Mouse (Mus musculus): ENCODE data around the gene Adipoq. TPM values are rescaled to one million over a fixed set of nuclear protein-coding genes. Genes with fewer than 3 reads are reported as not detected.

Gene Adipoq
- polyA plus RNA-seq, 1 experiment from 2014 or later = not detected

DNA sequence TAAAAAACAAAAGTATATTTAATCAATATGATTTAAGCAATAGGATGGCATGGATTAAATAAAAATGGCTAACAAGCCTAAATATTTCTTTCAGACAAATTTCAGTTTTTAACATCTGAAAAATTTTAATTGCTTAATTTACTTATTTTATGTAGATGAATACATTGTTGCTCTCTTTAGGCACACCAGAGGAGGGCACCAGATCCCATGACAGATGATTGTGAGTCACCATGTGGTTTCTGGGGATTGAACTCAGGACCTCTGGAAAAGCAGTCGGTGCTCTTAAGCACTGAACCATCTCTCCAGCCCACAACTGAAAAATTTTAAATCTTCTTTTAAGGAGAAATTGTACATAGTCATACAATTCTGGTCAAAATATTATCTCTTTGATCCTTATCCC, 43.3 kb downstream of the Adipoq start:
- Histone ChIP-seq H3K9me3 (replicated peaks) (no peaks in the 10 kb centered on the region), H3K9ac (no peak overlapping the region), H3K4me3 (replicated peaks) (no peak overlapping the region), H3K4me1 (no peaks in the 10 kb centered on the region), H3K36me3 (no peaks in the 10 kb centered on the region), H3K27ac (no peak overlapping the region), H3K27me3 (no peaks in the 10 kb centered on the region), H3K4me2 (no peak overlapping the region)
- ATAC-seq (replicated peaks; ENCODE audit: low FRiP score) = no peak
- 68% methylated on average over 1 of the region's 1 CpGs for WGBS

GRCm38 (mm10) chr16:23191560-23192242, 45.4 kb downstream of the Adipoq start:
- Histone ChIP-seq H3K36me3 (no peaks in the 10 kb centered on the region), H3K4me3 (replicated peaks) (no peak overlapping the region), H3K4me2 (no peak overlapping the region), H3K27me3 (no peaks in the 10 kb centered on the region), H3K27ac (no peak overlapping the region), H3K9me3 (replicated peaks) (no peaks in the 10 kb centered on the region), H3K9ac (no peak overlapping the region), H3K4me1 (no peaks in the 10 kb centered on the region)
- no peak for ATAC-seq (replicated peaks; ENCODE audit: low FRiP score)
- 64% methylated on average over 9 of the region's 9 CpGs for WGBS

DNA sequence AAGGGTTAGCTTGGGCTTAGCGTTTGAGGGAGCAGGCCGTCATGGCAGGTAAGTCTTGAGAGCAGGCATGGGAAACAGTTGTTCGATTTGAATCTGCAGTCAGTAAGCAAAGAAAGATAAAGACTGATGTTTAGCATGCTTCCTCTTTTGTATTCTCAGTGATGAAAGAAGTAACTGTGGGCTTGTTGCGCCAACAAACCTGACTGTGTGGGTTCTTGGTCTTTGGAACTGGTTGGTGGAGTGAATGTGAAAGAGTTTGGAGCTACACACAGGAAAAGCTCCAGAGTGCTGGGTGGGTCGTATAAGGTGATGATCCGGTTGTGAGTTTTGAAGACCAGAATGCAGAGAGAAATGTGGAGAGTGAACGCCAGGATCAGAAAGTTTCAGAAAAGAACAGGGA, 49.3 kb downstream of the Adipoq start:
- Histone ChIP-seq H3K27ac (no peak overlapping the region), H3K9ac (no peak overlapping the region), H3K9me3 (replicated peaks) (no peaks in the 10 kb centered on the region), H3K4me3 (replicated peaks) (no peak overlapping the region), H3K4me2 (no peak overlapping the region), H3K4me1 (no peaks in the 10 kb centered on the region), H3K27me3 (no peaks in the 10 kb centered on the region), H3K36me3 (no peaks in the 10 kb centered on the region)
- 89% methylated on average over 7 of the region's 7 CpGs for WGBS
- no peak for ATAC-seq (replicated peaks; ENCODE audit: low FRiP score)

- no peak for ATAC-seq (replicated peaks; ENCODE audit: low FRiP score)
- H3K36me3 ChIP-seq = no peaks in the 10 kb centered on the region
- H3K4me3 ChIP-seq (replicated peaks) = no peak overlapping the region
- H3K4me1 ChIP-seq = no peaks in the 10 kb centered on the region
- H3K4me2 ChIP-seq = no peak overlapping the region
- H3K9me3 ChIP-seq (replicated peaks) = no peaks in the 10 kb centered on the region
- H3K9ac ChIP-seq = no peak overlapping the region
- H3K27ac ChIP-seq = no peak overlapping the region
- H3K27me3 ChIP-seq = no peaks in the 10 kb centered on the region
These were observed 50.0 kb downstream of the Adipoq start for GRCm38 (mm10) chr16:23196296-23196695.

- no peak overlapping the region for H3K27ac ChIP-seq
- ATAC-seq (replicated peaks; ENCODE audit: low FRiP score) = no peak
- H3K9me3 ChIP-seq (replicated peaks) = no peaks in the 10 kb centered on the region
- no peak overlapping the region for H3K4me2 ChIP-seq
- H3K4me1 ChIP-seq = no peaks in the 10 kb centered on the region
- no peaks in the 10 kb centered on the region for H3K27me3 ChIP-seq
- H3K36me3 ChIP-seq = no peaks in the 10 kb centered on the region
- WGBS = 87% methylated on average over 6 of the region's 6 CpGs
- no peak overlapping the region for H3K4me3 ChIP-seq (replicated peaks)
- H3K9ac ChIP-seq = no peak overlapping the region
These were observed 50.5 kb downstream of the Adipoq start for GRCm38 (mm10) chr16:23196791-23197190.

DNA sequence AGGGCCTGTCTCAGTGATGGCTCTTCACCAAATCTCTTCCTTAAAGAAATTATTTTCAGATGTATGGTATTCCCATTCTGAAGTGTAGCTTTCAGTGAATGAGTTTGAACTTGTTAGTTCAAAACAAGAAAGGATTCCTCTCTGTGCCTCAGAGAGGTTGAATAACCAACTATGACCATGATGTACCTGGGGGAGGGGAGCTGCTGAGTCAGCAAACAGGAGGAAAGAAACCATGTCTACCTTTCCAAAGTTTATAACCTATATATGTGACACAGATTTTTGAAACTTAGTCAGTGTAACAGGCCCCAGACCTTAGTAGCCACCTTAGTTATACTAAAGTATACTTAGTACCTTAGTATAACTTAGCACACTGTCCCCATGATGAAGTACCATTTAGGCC, 55.2 kb downstream of the Adipoq start:
- no peaks in the 10 kb centered on the region for H3K36me3 ChIP-seq
- H3K4me1 ChIP-seq = 0 out of 2 replicates have a peak, but pooled peaks cover 3% of the 10 kb centered on the region
- H3K4me2 ChIP-seq = no peak overlapping the region
- no peaks in the 10 kb centered on the region for H3K27me3 ChIP-seq
- H3K27ac ChIP-seq = no peak overlapping the region
- H3K9me3 ChIP-seq (replicated peaks) = no peaks in the 10 kb centered on the region
- H3K9ac ChIP-seq = no peak overlapping the region
- no peak for ATAC-seq (replicated peaks; ENCODE audit: low FRiP score)
- no peak overlapping the region for H3K4me3 ChIP-seq (replicated peaks)

Small RNA genes lying within 50 kb of the gene (microRNA-seq; reads per million reads assigned to microRNA genes)
- not detected for gene Gm49346

Other genes starting within 250 kb of the Adipoq start
- gene Fetub, start 228.2 kb upstream of the Adipoq start, polyA plus RNA-seq (2015; fragmentation: Nextera tagmentation; extraction: Ambion mirVana) = 0.29 and 0.54 TPM in 2 replicates
- gene Hrg, start 195.5 kb upstream of the Adipoq start, polyA plus RNA-seq (2015; fragmentation: Nextera tagmentation; extraction: Ambion mirVana) = not detected in 2 replicates
- 9.3 and 9.7 TPM in 2 replicates for gene Kng2, start 117.1 kb upstream of the Adipoq start, polyA plus RNA-seq (2015; fragmentation: Nextera tagmentation; extraction: Ambion mirVana)
- gene Kng1, start 88.7 kb upstream of the Adipoq start, polyA plus RNA-seq (2015; fragmentation: Nextera tagmentation; extraction: Ambion mirVana) = 4.8 and 9.2 TPM in 2 replicates
- 217 and 225 TPM in 2 replicates for gene Eif4a2, start 39.1 kb upstream of the Adipoq start, polyA plus RNA-seq (2015; fragmentation: Nextera tagmentation; extraction: Ambion mirVana)
- gene Rfc4, start 18.8 kb upstream of the Adipoq start, polyA plus RNA-seq (2015; fragmentation: Nextera tagmentation; extraction: Ambion mirVana) = 125 and 132 TPM in 2 replicates
- gene St6gal1, start 78.2 kb downstream of the Adipoq start, polyA plus RNA-seq (2015; fragmentation: Nextera tagmentation; extraction: Ambion mirVana) = 22.6 and 25.5 TPM in 2 replicates

Measured in kidney, embryonic 15.5 days (tissue).